Mouse (Mus musculus) myocyte (in vitro differentiated cells): ENCODE measurements around the gene Cpz.

Experiments used
- MAX ChIP-seq: IDR thresholded peaks from one replicate; pipeline ENCODE4 v1.6.1; 2011; ENCODE audit warnings: low read depth, mild to moderate bottlenecking, control low read depth
- MYOG ChIP-seq, 3 experiments: IDR thresholded peaks; one replicate each; pipeline ENCODE4 v1.6.1; 2011; ENCODE audit warnings: control low read depth in 2 of 3, low read depth in 2 of 3, mild to moderate bottlenecking in 2 of 3; ENCODE audit not compliant: insufficient read length in 2 of 3, control insufficient read depth in 1 of 3, insufficient read depth in 1 of 3
- POLR2A ChIP-seq: IDR thresholded peaks from one replicate; pipeline ENCODE4 v1.6.1; 2011; ENCODE audit warnings: low read depth, mild to moderate bottlenecking, control low read depth, moderate library complexity; ENCODE audit not compliant: insufficient read length
- POLR2AphosphoS2 ChIP-seq: IDR thresholded peaks from one replicate; pipeline ENCODE4 v1.6.1; 2011; ENCODE audit warnings: low read depth, control low read depth; ENCODE audit not compliant: insufficient read length
- SRF ChIP-seq: IDR thresholded peaks from one replicate; pipeline ENCODE4 v1.6.1; 2011; ENCODE audit warnings: low read depth; ENCODE audit not compliant: control insufficient read depth, insufficient read length
- TCF12 ChIP-seq: IDR thresholded peaks from one replicate; pipeline ENCODE4 v1.6.1; 2011; ENCODE audit warnings: mild to moderate bottlenecking, control low read depth; ENCODE audit not compliant: poor library complexity, insufficient read depth, severe bottlenecking
- USF1 ChIP-seq: IDR thresholded peaks from one replicate; pipeline ENCODE4 v1.6.1; 2011; ENCODE audit warnings: low read depth, mild to moderate bottlenecking, control low read depth, moderate library complexity

- TF ChIP-seq POLR2AphosphoS2 (no peak), POLR2A (no peak), USF1 (no peak), SRF (no peak), MAX (no peak), TCF12 (no peak), MYOG (IDR thresholded peaks at IDR 0.05; ENCODE audit: control insufficient read depth in 1 of 3, insufficient read depth in 1 of 3, insufficient read length in 2 of 3, low read depth in 2 of 3) (no peak)
Measured at GRCm38 (mm10) chr5:35530442-35530841, 4.9 kb upstream of the Cpz start.
